Mouse (Mus musculus): ENCODE data around the gene Efhc1.
A peak's percentile ranks its signal among the peaks of the same experiment; 100 is the strongest.

Efhc1 gene

GRCm38 (mm10) chr1:20951799-20952198 lies 373 bp downstream of the Efhc1 start:
- no peak for DNase-seq (ENCODE audit: low spot score)

- no peak for DNase-seq (ENCODE audit: low spot score)
Measured at GRCm38 (mm10) chr1:20954876-20955275, 3.5 kb downstream of the Efhc1 start.

GRCm38 (mm10) chr1:20969642-20970041 lies 18.2 kb downstream of the Efhc1 start:
- DNase-seq (ENCODE audit: low spot score) = no peak

- DNase-seq (ENCODE audit: low spot score) = no peak
Measured at GRCm38 (mm10) chr1:20973389-20973788, 22.0 kb downstream of the Efhc1 start.

GRCm38 (mm10) chr1:20974341-20975135 lies 23.1 kb downstream of the Efhc1 start:
- no peak for DNase-seq (ENCODE audit: low spot score)

- DNase-seq (ENCODE audit: low spot score) = no peak
Measured at GRCm38 (mm10) chr1:20980553-20980952, 29.1 kb downstream of the Efhc1 start.

GRCm38 (mm10) chr1:20981764-20982163 lies 30.3 kb downstream of the Efhc1 start:
- no peak for DNase-seq (ENCODE audit: low spot score)

- DNase-seq (ENCODE audit: low spot score) = no peak
Measured at GRCm38 (mm10) chr1:20984103-20984502, 32.7 kb downstream of the Efhc1 start.

- DNase-seq (ENCODE audit: low spot score) = no peak
Measured at GRCm38 (mm10) chr1:20984582-20984981, 33.2 kb downstream of the Efhc1 start.

- DNase-seq (ENCODE audit: low spot score) = no peak
Measured at GRCm38 (mm10) chr1:20986378-20987056, 35.1 kb downstream of the Efhc1 start.

GRCm38 (mm10) chr1:20989461-20990083 lies 38.1 kb downstream of the Efhc1 start:
- no peak for DNase-seq (ENCODE audit: low spot score)

GRCm38 (mm10) chr1:20993690-20994089 lies 42.3 kb downstream of the Efhc1 start:
- DNase-seq (ENCODE audit: low spot score) = no peak

GRCm38 (mm10) chr1:20994338-20994737 lies 42.9 kb downstream of the Efhc1 start:
- DNase-seq (ENCODE audit: low spot score) = no peak

- DNase-seq (ENCODE audit: low spot score) = peak; percentile 26
Measured at GRCm38 (mm10) chr1:20995331-20995986, 44.0 kb downstream of the Efhc1 start.

GRCm38 (mm10) chr1:20996603-20997327 lies 45.3 kb downstream of the Efhc1 start:
- DNase-seq (ENCODE audit: low spot score) = no peak

GRCm38 (mm10) chr1:20997328-20997689 lies 45.9 kb downstream of the Efhc1 start:
- no peak for DNase-seq (ENCODE audit: low spot score)

GRCm38 (mm10) chr1:20997881-20998389 lies 46.5 kb downstream of the Efhc1 start:
- no peak for DNase-seq (ENCODE audit: low spot score)

- no peak for DNase-seq (ENCODE audit: low spot score)
Measured at GRCm38 (mm10) chr1:21002246-21003142, 51.1 kb downstream of the Efhc1 start.

GRCm38 (mm10) chr1:21004596-21004995 lies 53.2 kb downstream of the Efhc1 start:
- no peak for DNase-seq (ENCODE audit: low spot score)

- no peak for DNase-seq (ENCODE audit: low spot score)
Measured at GRCm38 (mm10) chr1:21006775-21007174, 55.3 kb downstream of the Efhc1 start.

All from adipocyte (in vitro differentiated cells).